Mouse (Mus musculus) forebrain, embryonic 10.5 days (tissue): ENCODE measurements around the gene Tpmt. TPM values are rescaled to one million over a fixed set of nuclear protein-coding genes. Genes with fewer than 3 reads are reported as not detected.
A peak's percentile ranks its signal among the peaks of the same experiment; 100 is the strongest.

ENCODE experiments used
- DNase-seq: peaks from one replicate; pipeline ENCODE4 v3.0.0-alpha.2; 2017; ENCODE audit warnings: low spot score; ENCODE audit errors: extremely low spot score
- H3K27ac ChIP-seq: fragments of 300-500 bp; sonication (generic); 2 replicates; pipeline ENCODE4 v1.5.1; 2016; ENCODE audit warnings: mild to moderate bottlenecking
- H3K27me3 ChIP-seq: fragments of 300-500 bp; sonication (generic); 2 replicates; pipeline ENCODE4 v1.6.1; 2016; ENCODE audit warnings: mild to moderate bottlenecking; ENCODE audit not compliant: poor library complexity, severe bottlenecking
- H3K36me3 ChIP-seq: fragments of 300-500 bp; sonication (generic); replicated peaks from 2 replicates; pipeline ENCODE4 v1.6.1; 2016; ENCODE audit warnings: mild to moderate bottlenecking, moderate library complexity
- H3K4me1 ChIP-seq: fragments of 300-500 bp; sonication (generic); 2 replicates; pipeline ENCODE4 v1.6.1; 2016
- H3K4me3 ChIP-seq: fragments of 300-500 bp; sonication (generic); 2 replicates; pipeline ENCODE4 v1.5.1; 2016; ENCODE audit warnings: mild to moderate bottlenecking, moderate library complexity
- H3K9me3 ChIP-seq: fragments of 300-500 bp; sonication (generic); 2 replicates; pipeline ENCODE4 v1.6.1; 2016; ENCODE audit warnings: mild to moderate bottlenecking, moderate library complexity
- WGBS: fragments of 180-500 bp; shearing (Covaris S2); methylation state at CpG from one replicate; pipeline ENCODE4 v1.1.7; 2016; 5-methylcytosine and 5-hydroxymethylcytosine counted together
- polyA plus RNA-seq: library from polyadenylated mRNA; unstranded; fragments of >200 nt; fragmentation: Nextera tagmentation; extraction: Ambion mirVana; gene quantifications from 2 replicates; pipeline ENCODE4 v1.2.1, GENCODE M21; 2016

The Tpmt gene
- polyA plus RNA-seq, 1 experiment from 2014 or later, result 29.9 TPM

- 94% methylated on average over 15 of the region's 15 CpGs for WGBS
- Histone ChIP-seq H3K9me3 (no peaks in the 10 kb centered on the region), H3K4me3 (no peak overlapping the region), H3K4me1 (no peaks in the 10 kb centered on the region), H3K27ac (no peak overlapping the region), H3K27me3 (no peaks in the 10 kb centered on the region), H3K36me3 (peaks cover 75% of the 10 kb centered on the region)
- DNase-seq, result no peak
Observed at GRCm38 (mm10) chr13:47063985-47064760, 19.6 kb upstream of the Tpmt start.

- Histone ChIP-seq H3K27me3 (no peaks in the 10 kb centered on the region), H3K4me3 (no peak overlapping the region), H3K36me3 (peaks cover 73% of the 10 kb centered on the region), H3K4me1 (no peaks in the 10 kb centered on the region), H3K27ac (no peak overlapping the region), H3K9me3 (no peaks in the 10 kb centered on the region)
- 95% methylated on average over 17 of the region's 17 CpGs for WGBS
- no peak for DNase-seq
Observed at GRCm38 (mm10) chr13:47062756-47063155, 18.2 kb upstream of the Tpmt start.

DNA sequence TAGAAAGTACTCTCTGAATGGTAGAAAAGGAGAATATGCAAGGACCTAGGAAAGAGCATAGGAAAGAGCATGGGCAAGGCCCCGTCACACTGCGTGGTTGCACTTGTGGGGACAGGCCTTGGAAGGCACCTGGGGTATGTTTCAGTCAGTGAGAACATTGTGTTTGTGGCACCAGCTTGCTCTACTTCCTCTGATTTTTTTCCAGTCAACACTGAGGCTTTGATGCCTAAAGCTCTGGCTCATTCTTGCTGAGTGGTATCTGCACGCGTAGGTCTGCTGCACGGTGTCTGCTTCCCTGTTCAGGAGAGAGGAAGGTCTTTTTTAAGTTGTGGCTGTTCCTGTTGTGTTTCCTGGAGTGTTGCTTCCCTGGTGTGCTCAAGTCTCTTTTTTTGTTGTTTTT is 12.2 kb upstream of the Tpmt start:
- 93% methylated on average over 5 of the region's 5 CpGs for WGBS
- Histone ChIP-seq H3K4me3 (no peak overlapping the region), H3K27ac (no peak overlapping the region), H3K9me3 (no peaks in the 10 kb centered on the region), H3K27me3 (no peaks in the 10 kb centered on the region), H3K36me3 (peaks cover 53% of the 10 kb centered on the region), H3K4me1 (peaks cover 9% of the 10 kb centered on the region)
- no peak for DNase-seq

DNA sequence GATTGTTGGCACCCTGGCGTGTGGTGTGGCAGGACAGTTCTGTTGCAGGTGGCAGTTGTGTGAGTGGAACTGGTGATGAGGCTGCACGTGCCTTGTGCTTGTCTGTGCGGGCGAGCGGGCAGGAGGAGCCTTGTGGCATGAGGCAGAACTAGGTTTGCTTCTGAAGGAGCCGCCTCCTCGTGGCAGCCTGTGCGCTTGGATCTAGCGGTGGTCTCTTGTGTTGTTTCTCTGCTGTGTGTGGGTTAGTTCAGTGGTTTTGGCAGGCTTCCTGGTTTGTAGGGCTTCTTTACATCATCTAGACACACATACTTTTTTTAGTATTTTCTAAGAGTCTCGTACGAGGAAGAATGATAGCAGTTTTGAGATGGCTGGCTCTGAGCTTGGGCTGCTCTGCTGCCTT is 11.6 kb upstream of the Tpmt start:
- no peak overlapping the region for H3K4me3 ChIP-seq
- H3K27me3 ChIP-seq, result no peaks in the 10 kb centered on the region
- H3K9me3 ChIP-seq, result no peaks in the 10 kb centered on the region
- H3K36me3 ChIP-seq, result peaks cover 55% of the 10 kb centered on the region
- DNase-seq, result no peak
- no peak overlapping the region for H3K27ac ChIP-seq
- 94% methylated on average over 11 of the region's 11 CpGs for WGBS
- peaks cover 9% of the 10 kb centered on the region for H3K4me1 ChIP-seq

- no peak for DNase-seq
- H3K4me3 ChIP-seq, result no peak overlapping the region
- H3K27me3 ChIP-seq, result no peaks in the 10 kb centered on the region
- peaks cover 56% of the 10 kb centered on the region for H3K36me3 ChIP-seq
- H3K4me1 ChIP-seq, result peaks cover 9% of the 10 kb centered on the region
- H3K27ac ChIP-seq, result peak overlapping the region; percentile 48; the same call in 1 of the 2 replicates
- no peaks in the 10 kb centered on the region for H3K9me3 ChIP-seq
- 54% methylated on average over 10 of the region's 10 CpGs for WGBS
Observed at GRCm38 (mm10) chr13:47053971-47054370, 9.4 kb upstream of the Tpmt start.

DNA sequence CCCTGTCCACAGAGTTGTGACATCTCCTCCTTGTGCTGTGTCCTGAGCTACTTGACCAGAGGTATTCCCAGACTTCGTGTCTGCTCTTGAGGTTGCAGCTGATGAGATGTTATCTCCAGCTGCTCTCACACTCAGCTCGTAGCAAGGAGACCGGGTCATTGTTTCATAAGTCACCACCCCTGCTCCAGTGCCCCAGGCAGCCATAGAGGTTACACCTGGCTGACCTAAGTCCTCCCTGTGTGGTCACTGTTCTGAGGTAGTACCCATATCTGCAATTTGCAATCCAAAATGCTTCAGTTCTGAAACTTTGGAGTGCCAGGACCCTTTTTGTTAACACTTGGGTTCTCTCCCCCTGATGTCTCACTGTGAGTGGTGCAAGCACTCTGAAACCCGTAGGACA is 5.5 kb upstream of the Tpmt start:
- Histone ChIP-seq H3K27me3 (no peaks in the 10 kb centered on the region; the same call in 1 of the 2 replicates), H3K27ac (no peak overlapping the region), H3K36me3 (peaks cover 55% of the 10 kb centered on the region), H3K9me3 (no peaks in the 10 kb centered on the region), H3K4me3 (no peak overlapping the region), H3K4me1 (peaks cover 9% of the 10 kb centered on the region)
- WGBS, result 87% methylated on average over 4 of the region's 4 CpGs
- DNase-seq, result no peak

- H3K9me3 ChIP-seq, result no peaks in the 10 kb centered on the region
- peaks cover 45% of the 10 kb centered on the region for H3K36me3 ChIP-seq
- no peak overlapping the region for H3K27ac ChIP-seq
- no peak for DNase-seq
- no peak overlapping the region for H3K4me3 ChIP-seq
- H3K27me3 ChIP-seq, result no peaks in the 10 kb centered on the region; the same call in 1 of the 2 replicates
- H3K4me1 ChIP-seq, result peaks cover 13% of the 10 kb centered on the region
- 91% methylated on average over 4 of the region's 4 CpGs for WGBS
Observed at GRCm38 (mm10) chr13:47047996-47048395, 3.5 kb upstream of the Tpmt start.

DNA sequence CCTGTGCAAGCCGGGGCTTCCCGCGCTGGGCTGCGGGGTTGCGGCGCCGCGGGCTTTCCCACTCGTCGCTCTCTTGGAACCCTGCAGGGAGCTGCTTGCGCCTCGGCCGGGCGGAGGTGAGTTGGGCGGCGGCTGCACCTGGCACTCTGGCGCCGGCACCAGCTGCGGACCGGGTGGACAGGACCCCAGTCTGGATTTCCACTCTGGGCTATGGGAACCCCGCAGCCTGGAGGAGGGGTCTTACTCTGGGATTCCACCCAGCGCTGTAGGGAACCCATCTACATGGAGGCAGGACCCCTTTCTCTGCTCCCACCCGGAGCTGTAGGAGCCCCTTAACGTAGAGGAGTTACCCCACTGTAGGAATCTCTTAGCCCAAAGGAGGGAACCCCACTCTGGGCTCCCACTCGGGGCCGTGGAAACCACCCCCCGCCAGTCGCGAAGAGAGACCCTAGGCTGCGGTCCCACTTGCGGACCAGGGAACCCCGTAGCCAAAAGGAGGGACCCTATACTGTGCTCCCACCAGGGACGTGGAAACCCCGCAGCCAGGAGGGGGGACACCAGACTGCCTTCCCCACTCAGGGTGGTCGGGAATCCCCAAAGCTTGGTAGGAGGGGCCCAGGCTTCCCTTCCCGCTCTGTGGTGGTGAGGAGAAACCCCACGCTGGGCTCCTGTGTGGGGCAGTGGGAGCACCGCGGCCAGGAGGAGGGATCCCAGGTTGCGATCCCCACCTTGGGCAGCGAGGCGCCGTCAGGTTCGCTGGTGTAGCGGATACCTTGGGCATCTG is 512 bp downstream of the Tpmt start:
- Histone ChIP-seq H3K4me1 (peaks cover 26% of the 10 kb centered on the region), H3K9me3 (no peaks in the 10 kb centered on the region), H3K36me3 (peaks cover 6% of the 10 kb centered on the region), H3K27ac (peak overlapping the region; percentile 88), H3K4me3 (peak overlapping the region; percentile 96), H3K27me3 (no peaks in the 10 kb centered on the region; the same call in 1 of the 2 replicates)
- under 1% methylated on average over 45 of the region's 45 CpGs for WGBS
- DNase-seq, result no peak

GRCm38 (mm10) chr13:47043030-47043680 is 1.4 kb downstream of the Tpmt start, which contains the start of gene Kdm1b:
Kdm1b (plus strand) TSS chr13:47043499.
- no peaks in the 10 kb centered on the region for H3K9me3 ChIP-seq
- no peaks in the 10 kb centered on the region for H3K36me3 ChIP-seq
- WGBS, result under 1% methylated on average over 48 of the region's 48 CpGs
- H3K4me1 ChIP-seq, result peaks cover 26% of the 10 kb centered on the region
- peak within 1 kb of the TSS; percentile 88 for H3K27ac ChIP-seq
- peak within 1 kb of the TSS; percentile 96 for H3K4me3 ChIP-seq
- peak; percentile 99 for DNase-seq
- no peaks in the 10 kb centered on the region; the same call in 1 of the 2 replicates for H3K27me3 ChIP-seq

GRCm38 (mm10) chr13:47042024-47042633 is 2.4 kb downstream of the Tpmt start:
- H3K36me3 ChIP-seq, result no peaks in the 10 kb centered on the region
- H3K9me3 ChIP-seq, result no peaks in the 10 kb centered on the region
- WGBS, result 53% methylated on average over 8 of the region's 8 CpGs
- no peaks in the 10 kb centered on the region; the same call in 1 of the 2 replicates for H3K27me3 ChIP-seq
- no peak for DNase-seq
- peaks cover 26% of the 10 kb centered on the region for H3K4me1 ChIP-seq
- peak overlapping the region; percentile 96 for H3K4me3 ChIP-seq
- H3K27ac ChIP-seq, result peak overlapping the region; percentile 88

- Histone ChIP-seq H3K4me1 (peaks cover 26% of the 10 kb centered on the region), H3K4me3 (no peak overlapping the region), H3K27me3 (no peaks in the 10 kb centered on the region; the same call in 1 of the 2 replicates), H3K9me3 (no peaks in the 10 kb centered on the region), H3K36me3 (no peaks in the 10 kb centered on the region), H3K27ac (no peak overlapping the region)
- no peak for DNase-seq
- WGBS, result 95% methylated on average over 5 of the region's 5 CpGs
Observed at GRCm38 (mm10) chr13:47040061-47040460, 4.5 kb downstream of the Tpmt start.

DNA sequence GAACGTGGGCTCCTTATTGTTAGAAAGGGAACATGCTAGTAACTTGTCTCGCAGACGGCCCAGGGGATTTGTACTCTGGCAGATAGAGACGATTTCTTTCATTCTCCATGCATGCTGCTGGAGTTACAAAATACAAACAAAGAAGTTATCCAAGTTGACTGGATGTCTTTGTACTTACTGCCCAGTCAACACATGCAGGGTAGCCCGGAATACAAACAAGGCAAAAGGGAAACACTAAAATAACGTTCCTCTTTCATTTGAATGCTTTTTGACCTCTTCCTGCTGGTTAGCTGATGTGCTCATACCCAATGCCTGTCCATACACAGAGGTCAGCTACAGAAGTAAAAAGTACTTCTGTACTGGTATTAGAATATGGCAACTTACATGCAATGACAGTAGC is 6.6 kb downstream of the Tpmt start:
- Histone ChIP-seq H3K4me1 (peaks cover 12% of the 10 kb centered on the region), H3K4me3 (no peak overlapping the region), H3K27ac (no peak overlapping the region), H3K9me3 (no peaks in the 10 kb centered on the region), H3K36me3 (no peaks in the 10 kb centered on the region), H3K27me3 (no peaks in the 10 kb centered on the region)
- 89% methylated on average over 6 of the region's 6 CpGs for WGBS
- DNase-seq, result no peak
